ENCODE assay signal across 11 mouse cellular contexts in genomic region chr17:35200398-35200797, GRCm38 (mm10). TPM values are rescaled to one million over a fixed set of nuclear protein-coding genes. Genes with fewer than 3 reads are reported as not detected.
A peak's percentile ranks its signal among the peaks of the same experiment; 100 is the strongest.
DNase-seq lines count a peak whose midpoint lies in the region; ATAC-seq and TF ChIP-seq lines count a peak whose summit lies in the region.
"Had no signal": no experiment of that assay in that cellular context is flagged by ENCODE, and none has a peak within 500 bp of the region (broad histone marks: within the 10 kb centered on the region; RNA-seq: fewer than 3 reads in every experiment).

No protein-coding gene starts in this region.

- no peak for TF ChIP-seq POLR2A in spleen, adult 2 months (IDR thresholded peaks at IDR 0.05; ENCODE audit: low read depth, low read length)

- peak overlapping the region; percentile 44 for H3K4me2 ChIP-seq in liver, embryonic 12.5 days
- no peak overlapping the region for H3K4me2 ChIP-seq in midbrain, embryonic 14.5 days (ENCODE audit: low read length)
- H3K4me2 ChIP-seq: stomach, embryonic 15.5 days had no signal

- H3K9ac ChIP-seq in liver, embryonic 12.5 days: no peak overlapping the region
- no peak overlapping the region for H3K9ac ChIP-seq in midbrain, embryonic 14.5 days (replicated peaks; ENCODE audit: low read length)
- H3K9ac ChIP-seq: stomach, embryonic 15.5 days had no signal

- H3K27ac ChIP-seq in liver, embryonic 12.5 days: 0 out of 2 replicates have a peak overlapping the region, but pooled peaks have one; percentile 24
- peak overlapping the region; percentile 69 for H3K27ac ChIP-seq in spleen, adult 2 months (ENCODE audit: insufficient read depth, low read length)
- no peak overlapping the region for H3K27ac ChIP-seq in midbrain, embryonic 14.5 days (replicated peaks; ENCODE audit: low read depth, low read length)
- H3K27ac ChIP-seq: stomach, embryonic 15.5 days had no signal

- no peak overlapping the region; the same call in 1 of the 2 replicates for H3K4me3 ChIP-seq in liver, embryonic 12.5 days
- peak overlapping the region; percentile 63 for H3K4me3 ChIP-seq in spleen, adult 2 months (ENCODE audit: extremely low read depth, insufficient read depth, insufficient read length)
- no peak overlapping the region for H3K4me3 ChIP-seq in midbrain, embryonic 14.5 days (replicated peaks; ENCODE audit: low read depth, low read length)

- H3K9me3 ChIP-seq in liver, embryonic 12.5 days (replicated peaks): no peaks in the 10 kb centered on the region
- no peaks in the 10 kb centered on the region for H3K9me3 ChIP-seq in midbrain, embryonic 14.5 days (ENCODE audit: control insufficient read depth, low read length)
- H3K9me3 ChIP-seq: stomach, embryonic 15.5 days had no signal

- intact Hi-C loops in gastrocnemius, postnatal 14 days (cut with DNase I; ENCODE audit: low total_unique reads): no loop called here
- intact Hi-C loops in gastrocnemius, postnatal 36 days (cut with DNase I): no loop called here

- TF ChIP-seq CTCF in spleen, adult 2 months (IDR thresholded peaks at IDR 0.05; ENCODE audit: extremely low read depth, insufficient read depth, insufficient read length, insufficient replicate concordance): no peak

- peaks cover 31% of the 10 kb centered on the region for H3K4me1 ChIP-seq in liver, embryonic 12.5 days
- peaks cover 26% of the 10 kb centered on the region for H3K4me1 ChIP-seq in spleen, adult 2 months (ENCODE audit: control insufficient read depth, insufficient read depth, insufficient read length)
- H3K4me1 ChIP-seq in midbrain, embryonic 14.5 days (ENCODE audit: control insufficient read depth, insufficient read depth, low read length): peaks cover 6% of the 10 kb centered on the region; the same call in 1 of the 2 replicates

- peak; percentile 77 for ATAC-seq in CD4-positive, CD25-positive, alpha-beta regulatory T cell, adult 4 months
- no peak for ATAC-seq in liver, embryonic 12.5 days
- ATAC-seq in midbrain, embryonic 14.5 days (ENCODE audit: low FRiP score, low TSS enrichment): no peak

- H3K36me3 ChIP-seq in liver, embryonic 12.5 days: no peaks in the 10 kb centered on the region
- peaks cover 11% of the 10 kb centered on the region for H3K36me3 ChIP-seq in spleen, adult 2 months (ENCODE audit: control insufficient read depth, insufficient read depth, low read length)
- no peaks in the 10 kb centered on the region for H3K36me3 ChIP-seq in midbrain, embryonic 14.5 days (ENCODE audit: control insufficient read depth, insufficient read depth, low read length)
- H3K36me3 ChIP-seq: stomach, embryonic 15.5 days had no signal

- peaks cover 85% of the 10 kb centered on the region for H3K27me3 ChIP-seq in liver, embryonic 12.5 days (replicated peaks)
- no peaks in the 10 kb centered on the region for H3K27me3 ChIP-seq in spleen, adult 2 months (ENCODE audit: control insufficient read depth, insufficient read depth, low read length)
- H3K27me3 ChIP-seq in midbrain, embryonic 14.5 days (ENCODE audit: control insufficient read depth, insufficient read depth, low read length): peaks cover 20% of the 10 kb centered on the region

- peak; percentile 24 for DNase-seq in gastrocnemius, postnatal 14 days
- DNase-seq in gastrocnemius, postnatal 36 days: no peak
- peak; percentile 68 to 75 for DNase-seq in spleen, adult 2 months (ENCODE audit: low read depth in 1 of 2, low spot score in 2 of 2)
- no peak for DNase-seq in embryo, embryonic 10 days (ENCODE audit: low spot score)
- no peak for DNase-seq in cerebellum, adult 9-11 months
- no peak for DNase-seq in midbrain, embryonic 14.5 days

- WGBS in liver, embryonic 12.5 days (ENCODE audit: insufficient replicate concordance): 39% methylated on average over 11 of the region's 11 CpGs
- 8% methylated on average over 11 of the region's 11 CpGs for WGBS in spleen, adult 2 months
- WGBS in midbrain, embryonic 14.5 days: 87% methylated on average over 11 of the region's 11 CpGs

RNA-seq across cellular contexts. Expression of gene Tnf, which starts 1.4 kb away (rescaled TPM):
- under 1 TPM; 0.24 to 0.68 TPM for total RNA-seq in gastrocnemius, postnatal 14 days (2021)
- total RNA-seq in gastrocnemius, postnatal 36 days (2021): under 1 TPM in 1 of 2 experiments, not detected in 1; 0.46 TPM
- polyA plus RNA-seq in CD4-positive, CD25-positive, alpha-beta regulatory T cell, adult 4 months (2017; shearing (Covaris generic)): 10 to 100 TPM; 15.3 to 23.5 TPM
- 0.33 and 0.36 TPM in 2 replicates for polyA plus RNA-seq in liver, embryonic 12.5 days (2016; fragmentation: Nextera tagmentation; extraction: Ambion mirVana)
- 7.5 and 13.2 TPM in 2 replicates for polyA plus RNA-seq in spleen, adult 2 months (2012; rRNA removed)
- polyA plus RNA-seq in midbrain, embryonic 14.5 days (2014; fragmentation: Nextera tagmentation; extraction: Ambion mirVana): not detected in 2 replicates
- polyA plus RNA-seq: heart, embryonic 14.5 days had no signal

RNA-seq across cellular contexts. Expression of gene Lta, which starts 4.8 kb away (rescaled TPM):
- under 1 TPM; 0.42 to 0.78 TPM for total RNA-seq in gastrocnemius, postnatal 14 days (2021)
- total RNA-seq in gastrocnemius, postnatal 36 days (2021): under 1 TPM; 0.36 to 0.62 TPM
- polyA plus RNA-seq in CD4-positive, CD25-positive, alpha-beta regulatory T cell, adult 4 months (2017; shearing (Covaris generic)): 10 to 100 TPM; 82.7 to 99.0 TPM
- polyA plus RNA-seq in liver, embryonic 12.5 days (2016; fragmentation: Nextera tagmentation; extraction: Ambion mirVana): 0.12 TPM in 1 of 2 replicates, not detected in the other
- polyA plus RNA-seq in spleen, adult 2 months (2012; rRNA removed): 24.8 and 26.8 TPM in 2 replicates
- 0.20 and 0.73 TPM in 2 replicates for polyA plus RNA-seq in midbrain, embryonic 14.5 days (2014; fragmentation: Nextera tagmentation; extraction: Ambion mirVana)
- polyA plus RNA-seq: heart, embryonic 14.5 days had no signal

RNA-seq across cellular contexts. Expression of gene Ltb, which starts 6.2 kb away (rescaled TPM):
- total RNA-seq in gastrocnemius, postnatal 14 days (2021): under 1 TPM in 1 of 2 experiments, not detected in 1; 0.31 TPM
- total RNA-seq in gastrocnemius, postnatal 36 days (2021): under 1 TPM in 1 of 2 experiments, not detected in 1; 0.46 TPM
- 100 to 1,000 TPM; 154 to 344 TPM for polyA plus RNA-seq in CD4-positive, CD25-positive, alpha-beta regulatory T cell, adult 4 months (2017; shearing (Covaris generic))
- polyA plus RNA-seq in liver, embryonic 12.5 days (2016; fragmentation: Nextera tagmentation; extraction: Ambion mirVana): 1.2 and 1.3 TPM in 2 replicates
- polyA plus RNA-seq in spleen, adult 2 months (2012; rRNA removed): 531 and 756 TPM in 2 replicates
- polyA plus RNA-seq in midbrain, embryonic 14.5 days (2014; fragmentation: Nextera tagmentation; extraction: Ambion mirVana): 0.74 and 0.84 TPM in 2 replicates

RNA-seq across cellular contexts. Expression of gene Lst1, which starts 12.2 kb away (rescaled TPM):
- total RNA-seq in gastrocnemius, postnatal 14 days (2021): 1 to 10 TPM; 1.5 to 2.8 TPM
- 1 to 10 TPM in 1 of 2 experiments, under 1 TPM in 1; 0.74 to 1.5 TPM for total RNA-seq in gastrocnemius, postnatal 36 days (2021)
- 10 to 100 TPM in 1 of 2 experiments, 1 to 10 TPM in 1; 7.3 to 10.0 TPM for polyA plus RNA-seq in CD4-positive, CD25-positive, alpha-beta regulatory T cell, adult 4 months (2017; shearing (Covaris generic))
- polyA plus RNA-seq in liver, embryonic 12.5 days (2016; fragmentation: Nextera tagmentation; extraction: Ambion mirVana): 20.8 and 23.7 TPM in 2 replicates
- 109 and 112 TPM in 2 replicates for polyA plus RNA-seq in spleen, adult 2 months (2012; rRNA removed)
- 3.8 and 9.0 TPM in 2 replicates for polyA plus RNA-seq in midbrain, embryonic 14.5 days (2014; fragmentation: Nextera tagmentation; extraction: Ambion mirVana)

RNA-seq across cellular contexts. Expression of gene Gm16181, which starts 20.2 kb away (rescaled TPM):
- not detected for total RNA-seq in gastrocnemius, postnatal 14 days (2021)
- total RNA-seq in gastrocnemius, postnatal 36 days (2021): not detected
- 1 to 10 TPM in 1 of 2 experiments, under 1 TPM in 1; 0.79 to 1.4 TPM for polyA plus RNA-seq in CD4-positive, CD25-positive, alpha-beta regulatory T cell, adult 4 months (2017; shearing (Covaris generic))
- polyA plus RNA-seq in liver, embryonic 12.5 days (2016; fragmentation: Nextera tagmentation; extraction: Ambion mirVana): 0.42 TPM in 1 of 2 replicates, not detected in the other
- polyA plus RNA-seq in spleen, adult 2 months (2012; rRNA removed): 0.34 TPM in 1 of 2 replicates, not detected in the other
- polyA plus RNA-seq in midbrain, embryonic 14.5 days (2014; fragmentation: Nextera tagmentation; extraction: Ambion mirVana): not detected in 2 replicates
- total RNA-seq: left cerebral cortex, adult 8-10 months had no signal
- polyA plus RNA-seq: heart, embryonic 14.5 days had no signal

Comparison
In these comparisons a context has a peak if more than half of its experiments do, and no peak if none do; other contexts are left out.
1. DNase-seq: peak in gastrocnemius, postnatal 14 days (single experiment) and spleen, adult 2 months (2 of 2); none in gastrocnemius, postnatal 36 days (0 of 2), embryo, embryonic 10 days (single experiment), cerebellum, adult 9-11 months (single experiment) and midbrain, embryonic 14.5 days (single experiment).
2. RNA of gene Lta, which starts 4.8 kb away (polyA plus RNA-seq): 82.7 to 99.0 TPM in CD4-positive, CD25-positive, alpha-beta regulatory T cell, adult 4 months and 24.8 to 26.8 TPM in spleen, adult 2 months; 0.20 to 0.73 TPM in midbrain, embryonic 14.5 days and 0.12 TPM in liver, embryonic 12.5 days; every median in the first group is over 10 times any median in the second.
3. RNA of gene Ltb, which starts 6.2 kb away (polyA plus RNA-seq): 531 to 756 TPM in spleen, adult 2 months and 154 to 344 TPM in CD4-positive, CD25-positive, alpha-beta regulatory T cell, adult 4 months; 1.2 to 1.3 TPM in liver, embryonic 12.5 days and 0.74 to 0.84 TPM in midbrain, embryonic 14.5 days; every median in the first group is over 10 times any median in the second.